Mouse (Mus musculus) forebrain, embryonic 11.5 days (tissue): Measurements from ENCODE around the gene Rbmx2. TPM values are rescaled to one million over a fixed set of nuclear protein-coding genes. Genes with fewer than 3 reads are reported as not detected.

Experiments used
- ATAC-seq: fragments of 200-750 bp; cut with Nextera tagmentation; replicated peaks from 2 replicates; pipeline ENCODE4 v1.8.0; 2017; ENCODE audit warnings: moderate TSS enrichment; ENCODE audit not compliant: low FRiP score
- DNase-seq: peaks from one replicate; pipeline ENCODE4 v3.0.0-alpha.2; 2017; ENCODE audit warnings: low spot score
- H3K27ac ChIP-seq: fragments of 300-500 bp; sonication (generic); 2 replicates; pipeline ENCODE4 v1.5.1; 2014; ENCODE audit warnings: low read depth, low read length
- H3K27me3 ChIP-seq: fragments of 300-500 bp; sonication (generic); 2 replicates; pipeline ENCODE4 v1.6.1; 2014; ENCODE audit warnings: mild to moderate bottlenecking, low read length, mixed read lengths; ENCODE audit not compliant: control insufficient read depth, insufficient read depth
- H3K36me3 ChIP-seq: fragments of 300-500 bp; sonication (generic); 2 replicates; pipeline ENCODE4 v1.6.1; 2014; ENCODE audit warnings: mild to moderate bottlenecking, low read length, moderate library complexity, mixed read lengths; ENCODE audit not compliant: control insufficient read depth, insufficient read depth
- H3K4me1 ChIP-seq: fragments of 300-500 bp; sonication (generic); replicated peaks from 2 replicates; pipeline ENCODE4 v1.6.1; 2014; ENCODE audit warnings: low read length, mixed read lengths; ENCODE audit not compliant: control insufficient read depth, insufficient read depth
- H3K4me2 ChIP-seq: fragments of 300-500 bp; sonication (generic); 2 replicates; pipeline ENCODE4 v1.6.1; 2014; ENCODE audit warnings: low read depth, mild to moderate bottlenecking, low read length, moderate library complexity, mixed read lengths; ENCODE audit not compliant: severe bottlenecking
- H3K4me3 ChIP-seq: fragments of 300-500 bp; sonication (generic); 2 replicates; pipeline ENCODE4 v1.5.1; 2014; ENCODE audit warnings: low read depth, low read length
- H3K9ac ChIP-seq: fragments of 300-500 bp; sonication (generic); 2 replicates; pipeline ENCODE4 v1.6.1; 2014; ENCODE audit warnings: low read length
- H3K9me3 ChIP-seq: fragments of 300-500 bp; sonication (generic); 2 replicates; pipeline ENCODE4 v1.6.1; 2016; ENCODE audit warnings: low read length, mixed read lengths; ENCODE audit not compliant: control insufficient read depth
- WGBS: fragments of 180-500 bp; shearing (Covaris S2); extraction: QIAGEN DNeasy Blood & Tissue Kit; methylation state at CpG from one replicate; pipeline ENCODE4 v1.1.7; 2014; 5-methylcytosine and 5-hydroxymethylcytosine counted together
- polyA plus RNA-seq: library from polyadenylated mRNA; unstranded; fragments of >200 nt; fragmentation: Nextera tagmentation; extraction: Ambion mirVana; gene quantifications from 2 replicates; pipeline ENCODE4 v1.2.1, GENCODE M21; 2014

The Rbmx2 gene
- 25.4 and 26.4 TPM in 2 replicates for polyA plus RNA-seq

DNA sequence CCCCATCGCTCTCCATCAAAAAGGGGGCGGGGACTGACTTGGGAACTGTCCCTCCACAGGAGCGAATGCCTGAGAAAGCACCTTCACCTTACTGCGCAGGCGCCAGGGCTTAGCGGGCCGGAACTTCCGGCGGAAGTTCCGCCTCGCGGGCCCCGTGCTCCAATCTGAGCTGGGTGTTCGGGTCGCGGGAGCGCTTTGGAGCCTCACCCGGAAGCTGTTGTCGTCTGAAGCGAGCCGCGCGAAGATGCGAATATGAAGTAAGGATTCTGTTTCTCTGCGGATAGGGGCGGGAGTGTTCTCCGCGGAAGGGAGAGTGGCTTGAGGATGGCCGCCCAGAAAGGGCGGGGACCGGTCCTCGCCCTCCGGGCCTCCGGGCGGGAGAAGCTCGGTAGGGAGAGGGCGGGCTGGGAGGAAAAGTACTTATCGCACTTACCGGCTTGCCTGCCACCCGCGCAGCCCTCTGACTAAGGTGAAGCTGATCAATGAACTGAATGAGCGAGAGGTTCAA lies at the start of gene Rbmx2:
Gene Rbmx2 (plus strand): TSS at position 141 of the 508 bp plus-strand sequence.
- DNase-seq: peak; percentile 93
- Histone ChIP-seq H3K4me3 (peak within 1 kb of the TSS; percentile 56), H3K4me2 (peak within 1 kb of the TSS; percentile 53), H3K9me3 (no peaks in the 10 kb centered on the region), H3K27ac (no peak within 1 kb of the TSS), H3K9ac (peak within 1 kb of the TSS; percentile 57), H3K36me3 (no peaks in the 10 kb centered on the region; the same call in 1 of the 2 replicates), H3K4me1 (no peaks in the 10 kb centered on the region), H3K27me3 (no peaks in the 10 kb centered on the region)
- WGBS: 9% methylated on average over 42 of the region's 42 CpGs
- peak; percentile 98 for ATAC-seq

DNA sequence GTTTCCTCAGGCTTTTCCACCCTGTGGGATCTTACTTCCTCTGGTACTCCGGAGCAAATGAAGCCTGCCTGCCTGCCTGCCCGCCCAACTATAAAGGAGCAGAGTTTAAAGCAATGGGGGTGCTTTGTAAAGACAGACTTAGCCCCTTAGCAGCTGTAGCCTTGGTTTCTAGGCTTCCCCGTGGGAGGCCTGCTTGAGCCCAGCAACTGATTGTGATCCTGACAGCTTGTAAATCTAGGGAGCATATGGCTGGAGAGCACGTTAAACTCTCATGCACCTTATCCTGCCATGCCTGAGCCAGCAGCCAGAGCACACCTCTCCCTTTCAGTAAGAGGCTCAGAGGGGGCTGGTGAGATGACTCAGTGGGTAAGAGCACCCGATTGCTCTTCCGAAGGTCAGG lies 28.0 kb upstream of the Rbmx2 start:
- Histone ChIP-seq H3K4me2 (no peak overlapping the region), H3K36me3 (no peaks in the 10 kb centered on the region), H3K27ac (no peak overlapping the region), H3K27me3 (no peaks in the 10 kb centered on the region), H3K9ac (no peak overlapping the region), H3K4me3 (no peak overlapping the region), H3K9me3 (no peaks in the 10 kb centered on the region), H3K4me1 (no peaks in the 10 kb centered on the region)
- DNase-seq: peak; percentile 54
- WGBS: 29% methylated on average over 6 of the region's 6 CpGs
- ATAC-seq: peak; percentile 33; the same call in 1 of the 2 replicates

DNA sequence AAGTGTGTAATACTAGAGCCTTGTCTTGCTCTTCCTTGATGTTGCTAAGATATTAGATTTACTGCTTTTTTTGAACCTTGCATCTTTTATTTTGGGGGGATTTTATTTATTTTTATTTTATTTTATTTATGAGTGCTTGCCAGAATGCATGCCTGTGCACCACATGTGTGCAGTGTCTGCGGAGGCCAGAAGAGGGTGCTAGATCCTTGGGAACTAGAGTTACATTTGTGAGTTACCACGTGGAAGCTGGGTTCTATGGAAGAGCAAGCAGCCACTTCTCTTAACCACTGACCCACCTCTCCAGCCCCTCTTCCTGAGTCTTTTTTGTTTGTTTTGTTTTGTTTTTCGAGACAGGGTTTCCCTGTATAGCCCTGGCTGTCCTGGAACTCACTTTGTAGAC lies 25.2 kb upstream of the Rbmx2 start:
- no peak for DNase-seq
- ATAC-seq: no peak
- WGBS: 65% methylated on average over 3 of the region's 3 CpGs
- Histone ChIP-seq H3K4me3 (no peak overlapping the region), H3K9me3 (no peaks in the 10 kb centered on the region), H3K27ac (no peak overlapping the region), H3K4me1 (no peaks in the 10 kb centered on the region), H3K27me3 (no peaks in the 10 kb centered on the region), H3K9ac (no peak overlapping the region), H3K36me3 (no peaks in the 10 kb centered on the region), H3K4me2 (no peak overlapping the region)

DNA sequence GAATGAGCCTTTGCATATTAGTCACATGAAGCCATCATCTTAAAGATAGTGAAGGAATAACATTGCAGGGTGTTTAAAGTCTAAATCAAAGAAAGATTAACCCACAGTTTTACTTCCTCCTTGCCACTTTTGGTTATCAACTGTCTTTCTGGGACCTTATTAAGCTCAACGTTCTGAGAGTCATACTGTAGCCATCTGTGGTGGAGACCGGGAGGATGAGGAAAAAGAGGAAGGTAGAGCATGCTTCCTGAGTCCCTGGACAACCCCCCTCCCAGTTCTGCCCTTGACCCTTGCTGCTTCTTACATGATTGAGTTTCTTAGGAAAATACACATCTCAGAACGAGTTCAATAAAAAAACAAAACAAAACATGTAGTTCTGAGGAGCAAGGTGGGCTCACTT lies 23.1 kb upstream of the Rbmx2 start:
- H3K27ac ChIP-seq: no peak overlapping the region
- H3K9ac ChIP-seq: no peak overlapping the region
- no peaks in the 10 kb centered on the region for H3K9me3 ChIP-seq
- WGBS: 69% methylated on average over 3 of the region's 3 CpGs
- DNase-seq: no peak
- no peak overlapping the region for H3K4me3 ChIP-seq
- no peaks in the 10 kb centered on the region for H3K4me1 ChIP-seq
- ATAC-seq: no peak
- H3K4me2 ChIP-seq: no peak overlapping the region
- H3K27me3 ChIP-seq: no peaks in the 10 kb centered on the region
- H3K36me3 ChIP-seq: no peaks in the 10 kb centered on the region

DNA sequence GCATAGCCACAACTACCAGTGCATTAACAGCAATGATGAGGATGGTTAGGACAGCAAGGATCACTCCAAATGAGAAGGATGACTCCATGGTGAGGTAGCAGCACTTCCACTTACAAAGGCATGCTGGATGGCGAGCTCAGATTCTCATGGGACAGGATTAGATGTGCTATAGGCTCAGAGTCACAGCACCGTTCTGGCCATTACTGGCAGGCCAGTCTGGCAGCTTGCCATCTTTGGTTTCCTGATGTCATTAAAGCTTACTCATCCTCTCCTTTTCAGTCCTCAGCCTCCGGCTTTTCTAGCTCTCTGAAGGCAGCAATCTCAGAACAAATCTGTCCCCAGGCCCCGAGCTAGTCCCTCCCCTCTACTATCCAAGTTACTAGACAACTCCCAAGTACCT lies 20.6 kb upstream of the Rbmx2 start, which contains the start of gene Gpr119:
Gene Gpr119 (minus strand): TSS at position 308 of the 400 bp plus-strand sequence.
- Histone ChIP-seq H3K4me3 (no peak within 1 kb of the TSS), H3K36me3 (no peaks in the 10 kb centered on the region), H3K4me1 (no peaks in the 10 kb centered on the region), H3K9ac (no peak within 1 kb of the TSS), H3K4me2 (no peak within 1 kb of the TSS), H3K27ac (no peak within 1 kb of the TSS), H3K27me3 (no peaks in the 10 kb centered on the region), H3K9me3 (no peaks in the 10 kb centered on the region)
- 74% methylated on average over 4 of the region's 4 CpGs for WGBS
- ATAC-seq (no peak), DNase-seq (no peak)

DNA sequence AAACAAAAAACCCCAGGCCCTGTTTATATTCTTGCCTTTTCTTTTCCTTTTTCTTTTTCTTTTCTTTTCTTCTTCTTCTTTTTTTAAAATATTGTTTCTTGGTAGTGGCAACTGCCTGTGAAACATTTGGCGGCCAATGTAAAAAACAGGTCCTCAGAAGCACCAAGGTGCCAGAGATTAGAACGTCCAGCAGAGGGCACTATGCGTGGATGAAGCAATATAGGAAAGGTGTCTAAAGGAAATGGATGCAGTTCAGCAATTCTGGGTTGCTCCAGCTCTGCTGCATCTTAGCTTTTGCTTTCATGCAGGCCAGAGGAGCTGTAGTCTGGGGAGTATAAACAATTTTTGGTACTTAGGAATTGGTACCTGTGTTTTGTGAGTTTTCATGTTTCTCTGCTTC lies 11.4 kb upstream of the Rbmx2 start:
- ATAC-seq: no peak

DNA sequence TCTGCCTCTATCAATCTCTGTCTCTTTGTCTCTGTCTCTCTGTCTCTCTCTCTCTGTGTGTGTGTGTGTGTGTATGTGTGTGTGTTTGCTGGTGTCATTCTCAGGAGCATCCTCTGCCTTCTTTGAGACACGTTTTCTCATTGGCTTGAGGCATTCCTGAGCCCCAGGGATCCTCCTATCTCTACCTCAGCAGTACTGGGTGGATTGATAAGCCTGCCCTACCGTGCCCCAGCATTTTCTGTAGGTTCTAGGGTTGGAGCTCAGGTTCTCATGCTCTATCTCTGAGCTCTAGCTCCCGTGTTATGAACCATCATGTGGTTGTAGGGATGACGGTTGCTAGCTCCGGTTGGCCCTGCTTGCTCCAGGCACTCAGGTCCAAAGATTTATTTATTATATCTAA lies 10.9 kb upstream of the Rbmx2 start:
- WGBS: 75% methylated on average over 5 of the region's 5 CpGs
- Histone ChIP-seq H3K27ac (no peak overlapping the region), H3K4me1 (no peaks in the 10 kb centered on the region), H3K4me3 (no peak overlapping the region), H3K9ac (no peak overlapping the region), H3K36me3 (no peaks in the 10 kb centered on the region), H3K4me2 (no peak overlapping the region), H3K27me3 (no peaks in the 10 kb centered on the region), H3K9me3 (no peaks in the 10 kb centered on the region)
- no peak for DNase-seq
- no peak for ATAC-seq

More for the DNA sequence above, 11.4 kb upstream of the Rbmx2 start:
- Histone ChIP-seq H3K27me3 (no peaks in the 10 kb centered on the region), H3K9me3 (no peaks in the 10 kb centered on the region), H3K9ac (no peak overlapping the region), H3K4me2 (no peak overlapping the region), H3K4me3 (no peak overlapping the region), H3K27ac (no peak overlapping the region), H3K4me1 (no peaks in the 10 kb centered on the region), H3K36me3 (no peaks in the 10 kb centered on the region)
- 17% methylated on average over 3 of the region's 3 CpGs for WGBS
- no peak for DNase-seq

DNA sequence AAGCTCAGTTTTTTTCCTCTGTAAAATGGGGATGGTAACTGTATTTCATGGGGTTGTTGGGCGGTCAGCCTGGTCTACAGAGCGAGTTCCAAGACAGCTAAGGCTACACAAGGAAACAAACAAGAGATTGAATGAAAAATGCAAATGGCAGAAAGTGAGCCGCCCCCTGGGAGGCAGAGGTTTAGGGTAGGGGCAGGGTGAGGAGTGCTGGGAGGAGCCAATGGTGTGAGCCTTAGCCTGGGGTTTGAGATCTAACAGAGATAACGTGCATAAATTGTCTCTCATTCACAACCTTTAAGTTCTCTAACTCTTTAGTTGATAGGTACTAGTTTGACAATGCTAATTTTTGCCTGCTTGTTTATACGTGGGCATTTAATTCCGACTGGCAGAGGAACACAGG lies 344 bp upstream of the Rbmx2 start:
- H3K4me3 ChIP-seq: peak overlapping the region; percentile 56
- ATAC-seq (peak; percentile 90), DNase-seq (peak; percentile 52)
- WGBS: 13% methylated on average over 6 of the region's 6 CpGs
- H3K4me1 ChIP-seq: no peaks in the 10 kb centered on the region
- no peaks in the 10 kb centered on the region; the same call in 1 of the 2 replicates for H3K36me3 ChIP-seq
- H3K4me2 ChIP-seq: peak overlapping the region; percentile 37; the same call in 1 of the 2 replicates
- no peaks in the 10 kb centered on the region for H3K9me3 ChIP-seq
- H3K27me3 ChIP-seq: no peaks in the 10 kb centered on the region
- no peak overlapping the region for H3K27ac ChIP-seq
- no peak overlapping the region; the same call in 1 of the 2 replicates for H3K9ac ChIP-seq

DNA sequence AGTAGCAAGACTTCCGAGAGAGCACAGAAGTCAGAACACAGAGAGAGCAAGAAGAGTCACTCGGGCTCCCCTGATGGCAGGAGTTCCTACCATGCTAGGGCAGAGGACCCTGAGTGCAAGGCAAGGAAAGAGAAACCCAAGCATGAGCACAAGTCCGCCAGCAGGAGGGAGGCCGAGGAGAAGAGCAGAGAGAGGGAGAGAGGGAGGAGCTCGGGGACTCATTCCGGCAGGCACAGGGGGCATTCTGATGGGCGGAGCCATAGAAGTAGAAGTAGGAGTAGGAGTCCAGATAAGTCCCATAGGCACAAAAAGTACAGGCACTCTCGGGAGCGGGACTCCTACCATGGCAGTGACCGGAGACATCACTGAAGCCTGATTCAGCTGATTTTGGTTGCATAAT lies 14.9 kb downstream of the Rbmx2 start:
- Histone ChIP-seq H3K9me3 (no peaks in the 10 kb centered on the region), H3K4me3 (no peak overlapping the region), H3K27me3 (no peaks in the 10 kb centered on the region), H3K27ac (no peak overlapping the region), H3K36me3 (no peaks in the 10 kb centered on the region), H3K4me2 (no peak overlapping the region), H3K4me1 (no peaks in the 10 kb centered on the region), H3K9ac (no peak overlapping the region)
- DNase-seq: no peak
- 89% methylated on average over 10 of the region's 10 CpGs for WGBS
- ATAC-seq: no peak
